Mouse (Mus musculus) lung, embryonic 16.5 days (tissue): ENCODE measurements around the gene Hat1. TPM values are rescaled to one million over a fixed set of nuclear protein-coding genes. Genes with fewer than 3 reads are reported as not detected.

Experiments
- ATAC-seq: fragments of 200-750 bp; cut with Nextera tagmentation; 2 replicates; pipeline ENCODE4 v1.8.0; 2017; ENCODE audit warnings: low read depth, mild to moderate bottlenecking, moderate library complexity
- H3K27ac ChIP-seq: fragments of 300-500 bp; sonication (generic); 2 replicates; pipeline ENCODE4 v1.5.1; 2014; ENCODE audit warnings: mild to moderate bottlenecking, control low read depth, low read length
- H3K27me3 ChIP-seq: fragments of 300-500 bp; sonication (generic); 2 replicates; pipeline ENCODE4 v1.6.1; 2014; ENCODE audit warnings: low read depth, low read length, mixed read lengths; ENCODE audit not compliant: control insufficient read depth, insufficient read depth
- H3K36me3 ChIP-seq: fragments of 300-500 bp; sonication (generic); 2 replicates; pipeline ENCODE4 v1.6.1; 2014; ENCODE audit warnings: low read length; ENCODE audit not compliant: control insufficient read depth, insufficient read depth
- H3K4me1 ChIP-seq: fragments of 300-500 bp; sonication (generic); replicated peaks from 2 replicates; pipeline ENCODE4 v1.6.1; 2014; ENCODE audit warnings: low read length, mixed read lengths; ENCODE audit not compliant: control insufficient read depth, insufficient read depth
- H3K4me2 ChIP-seq: fragments of 300-500 bp; sonication (generic); 2 replicates; pipeline ENCODE4 v1.6.1; 2014; ENCODE audit warnings: low read depth, low read length, control low read depth
- H3K4me3 ChIP-seq: fragments of 300-500 bp; sonication (generic); 2 replicates; pipeline ENCODE4 v1.5.1; 2014; ENCODE audit warnings: mild to moderate bottlenecking, low read length, control low read depth
- H3K9ac ChIP-seq: fragments of 300-500 bp; sonication (generic); 2 replicates; pipeline ENCODE4 v1.6.1; 2014; ENCODE audit warnings: low read length, control low read depth
- H3K9me3 ChIP-seq: fragments of 300-500 bp; sonication (generic); 2 replicates; pipeline ENCODE4 v1.6.1; 2016; ENCODE audit warnings: low read length; ENCODE audit not compliant: control insufficient read depth
- WGBS: fragments of 180-500 bp; shearing (Covaris S2); extraction: QIAGEN DNeasy Blood & Tissue Kit; methylation state at CpG from one replicate; pipeline ENCODE4 v1.1.7; 2014; 5-methylcytosine and 5-hydroxymethylcytosine counted together
- polyA plus RNA-seq: library from polyadenylated mRNA; unstranded; fragments of >200 nt; fragmentation: Nextera tagmentation; extraction: Ambion mirVana; gene quantifications from 2 replicates; pipeline ENCODE4 v1.2.1, GENCODE M21; 2015

The Hat1 gene
- polyA plus RNA-seq = 126 and 127 TPM in 2 replicates

DNA sequence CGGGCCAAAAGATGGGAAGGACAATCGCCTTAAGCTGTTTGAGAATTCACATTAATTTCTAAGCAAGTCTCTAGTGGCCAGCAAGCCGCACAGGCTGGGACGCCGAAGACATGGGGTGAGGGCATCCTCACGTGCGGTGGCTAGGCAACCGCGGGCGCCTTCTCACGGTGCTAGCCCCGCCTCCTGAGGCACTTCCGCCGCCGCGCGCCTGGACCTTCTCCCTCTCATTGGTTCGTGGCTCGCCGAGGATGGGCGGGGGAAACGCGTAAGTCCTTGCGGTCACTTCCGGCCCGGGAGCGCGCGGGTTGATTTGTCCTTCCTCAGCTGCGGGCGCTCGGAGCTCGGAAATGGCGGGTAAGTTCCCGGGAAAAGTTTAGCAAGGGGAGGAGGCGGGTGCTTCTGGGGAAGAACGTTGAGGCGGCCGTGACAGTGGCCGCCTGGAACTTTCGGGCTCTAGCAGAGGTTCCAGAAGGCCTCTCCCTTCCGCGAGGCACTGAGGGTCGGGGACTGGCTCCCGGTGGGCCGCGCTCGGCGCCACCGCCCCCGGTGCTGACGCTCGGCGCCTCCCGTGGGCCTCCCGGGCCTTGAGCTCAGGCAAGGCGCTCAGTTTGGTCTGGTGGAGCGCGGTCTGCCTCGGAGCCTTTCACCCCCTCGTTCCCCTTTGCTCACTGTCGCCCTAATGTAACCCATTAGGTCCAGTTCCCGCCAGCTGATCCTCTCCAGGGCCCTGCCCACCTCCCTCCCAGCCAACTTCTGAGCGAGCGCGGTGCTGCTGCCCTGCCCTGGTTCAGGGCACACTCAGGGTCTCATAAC lies at the start of gene Hat1:
Hat1 (plus strand) TSS at position 8 of the 813 bp plus-strand sequence.
- peaks cover 8% of the 10 kb centered on the region for H3K36me3 ChIP-seq
- H3K4me3 ChIP-seq = peak within 1 kb of the TSS; percentile 96
- under 1% methylated on average over 65 of the region's 66 CpGs for WGBS
- H3K27me3 ChIP-seq = no peaks in the 10 kb centered on the region
- peak within 1 kb of the TSS; percentile 85 for H3K27ac ChIP-seq
- H3K4me1 ChIP-seq = peaks cover 6% of the 10 kb centered on the region; the same call in 1 of the 2 replicates
- peak within 1 kb of the TSS; percentile 94 for H3K9ac ChIP-seq
- H3K9me3 ChIP-seq = no peaks in the 10 kb centered on the region
- peak within 1 kb of the TSS; percentile 68 for H3K4me2 ChIP-seq
- ATAC-seq = peak; percentile 100

DNA sequence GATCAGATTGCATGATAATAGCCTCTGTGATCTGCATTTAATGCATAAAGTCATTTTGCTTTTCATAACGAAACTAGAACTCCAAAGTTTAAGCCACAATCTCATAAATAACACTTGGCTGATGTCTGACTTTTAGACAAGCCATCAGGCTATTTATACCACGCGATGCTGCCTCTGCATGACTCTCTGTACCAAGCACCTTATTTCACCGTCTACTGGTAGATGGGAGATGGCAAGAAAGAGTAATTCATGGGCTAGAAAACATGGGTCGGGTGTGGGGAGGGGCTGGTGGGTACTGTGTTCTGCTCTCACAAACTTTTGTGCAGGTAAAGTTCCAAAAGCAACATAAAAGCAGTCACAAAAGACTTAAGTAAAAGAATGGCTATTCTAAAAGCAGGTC lies 48.6 kb upstream of the Hat1 start:
- H3K9ac ChIP-seq = no peak overlapping the region
- H3K4me2 ChIP-seq = no peak overlapping the region
- H3K27ac ChIP-seq = no peak overlapping the region
- 59% methylated on average over 5 of the region's 5 CpGs for WGBS
- no peaks in the 10 kb centered on the region for H3K4me1 ChIP-seq
- peaks cover 4% of the 10 kb centered on the region; the same call in 1 of the 2 replicates for H3K36me3 ChIP-seq
- no peaks in the 10 kb centered on the region for H3K27me3 ChIP-seq
- no peaks in the 10 kb centered on the region for H3K9me3 ChIP-seq
- no peak for ATAC-seq
- H3K4me3 ChIP-seq = no peak overlapping the region

DNA sequence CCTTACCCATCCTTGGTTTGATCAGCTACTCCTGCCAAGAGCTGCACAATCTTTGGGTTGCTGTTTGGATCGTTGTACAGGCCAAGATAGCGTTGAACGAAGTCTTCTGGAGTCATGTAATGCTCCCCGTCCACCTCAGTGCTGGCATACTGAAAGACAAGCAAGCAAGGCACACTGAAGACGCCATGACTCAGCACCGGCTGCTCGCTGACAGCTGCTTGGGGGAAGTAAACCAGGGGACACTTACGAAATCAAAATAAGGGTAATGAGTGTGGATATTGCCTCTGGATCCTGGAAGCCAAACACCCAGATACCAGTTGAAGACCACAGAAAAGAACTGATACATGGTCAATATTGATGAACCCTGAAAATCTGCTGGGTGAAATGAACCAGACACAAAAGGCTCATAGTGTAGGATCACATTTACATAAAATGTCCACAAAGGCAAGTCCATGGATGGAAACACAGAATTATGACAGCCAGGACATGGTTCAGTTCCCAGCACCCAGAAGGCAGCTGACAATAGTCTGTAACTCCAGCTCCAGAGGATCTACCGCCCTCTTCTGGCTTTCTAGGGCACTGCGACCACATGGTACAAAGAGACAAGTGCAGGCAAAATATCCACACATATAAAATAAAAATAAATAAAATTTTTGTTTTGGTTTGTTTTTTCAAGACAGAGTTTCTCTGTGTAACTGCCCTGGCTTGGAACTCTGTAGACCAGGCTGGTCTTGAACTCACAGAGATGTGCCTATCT lies 44.7 kb upstream of the Hat1 start:
- H3K4me3 ChIP-seq = no peak overlapping the region
- H3K36me3 ChIP-seq = peaks cover 4% of the 10 kb centered on the region; the same call in 1 of the 2 replicates
- H3K4me2 ChIP-seq = no peak overlapping the region
- no peak overlapping the region for H3K9ac ChIP-seq
- no peak overlapping the region for H3K27ac ChIP-seq
- H3K4me1 ChIP-seq = no peaks in the 10 kb centered on the region
- no peaks in the 10 kb centered on the region for H3K9me3 ChIP-seq
- WGBS = 95% methylated on average over 10 of the region's 10 CpGs
- no peaks in the 10 kb centered on the region for H3K27me3 ChIP-seq
- ATAC-seq = no peak

DNA sequence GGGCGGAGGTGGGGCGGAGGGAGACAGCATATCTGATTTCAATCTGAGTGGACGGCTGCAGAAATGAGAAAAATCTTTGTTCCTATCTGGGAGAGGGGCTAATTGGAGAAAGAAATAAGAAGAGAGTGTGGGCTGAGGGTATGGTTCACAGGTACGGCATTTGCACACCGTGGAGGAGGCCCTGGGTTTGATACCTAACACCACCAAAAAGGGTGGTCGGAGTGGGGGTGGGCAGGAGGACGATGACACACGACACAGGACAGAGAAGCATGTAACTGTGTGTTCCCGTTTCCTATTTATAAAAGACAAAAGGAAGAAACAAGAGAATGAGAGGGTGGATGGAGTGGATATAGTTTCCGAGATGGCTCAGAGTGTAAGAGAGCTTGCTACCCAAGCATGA lies 41.6 kb upstream of the Hat1 start:
- peaks cover 4% of the 10 kb centered on the region; the same call in 1 of the 2 replicates for H3K36me3 ChIP-seq
- no peak overlapping the region for H3K4me3 ChIP-seq
- no peaks in the 10 kb centered on the region for H3K9me3 ChIP-seq
- H3K4me2 ChIP-seq = no peak overlapping the region
- no peak overlapping the region for H3K9ac ChIP-seq
- H3K4me1 ChIP-seq = 0 out of 2 replicates have a peak, but pooled peaks cover 2% of the 10 kb centered on the region
- ATAC-seq = no peak
- no peak overlapping the region for H3K27ac ChIP-seq
- 85% methylated on average over 10 of the region's 10 CpGs for WGBS
- H3K27me3 ChIP-seq = no peaks in the 10 kb centered on the region

DNA sequence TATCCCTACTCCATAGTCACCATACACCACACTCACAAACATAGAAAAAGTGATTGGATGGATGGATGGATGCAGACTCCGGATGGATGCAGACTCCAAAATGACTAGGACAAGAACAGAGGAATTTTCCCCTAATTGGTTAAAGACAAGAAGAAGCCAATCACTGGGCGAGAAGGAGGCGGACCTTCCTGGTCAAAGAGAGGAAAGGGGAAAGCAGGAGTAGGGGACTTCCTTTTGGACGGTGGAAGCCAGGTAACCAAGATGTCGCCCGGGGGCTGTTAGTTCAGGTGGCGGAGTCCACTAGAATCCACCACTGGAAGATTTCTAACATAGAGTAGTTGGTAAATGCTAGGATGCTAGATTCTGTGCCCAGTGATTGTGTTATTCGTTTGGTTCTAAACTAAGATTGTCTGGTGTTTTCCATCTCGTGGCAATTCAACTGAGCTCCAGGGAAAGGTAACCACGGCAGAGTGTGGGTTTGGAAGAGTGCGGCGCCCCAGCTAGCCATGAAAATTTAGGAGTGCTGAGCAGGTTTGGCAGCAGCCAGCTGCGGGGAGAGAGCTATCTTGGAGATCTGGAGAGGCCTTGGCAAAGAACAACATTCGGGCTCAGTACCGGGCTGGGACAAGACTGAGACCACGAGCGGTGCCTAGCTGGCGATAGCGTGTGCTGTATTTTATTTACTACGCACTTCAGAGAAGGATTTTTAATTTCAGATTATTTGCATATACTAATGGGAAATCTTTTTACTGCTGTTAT lies 40.8 kb upstream of the Hat1 start:
- WGBS = 90% methylated on average over 20 of the region's 20 CpGs
- no peaks in the 10 kb centered on the region for H3K9me3 ChIP-seq
- no peak overlapping the region for H3K9ac ChIP-seq
- H3K4me2 ChIP-seq = no peak overlapping the region
- no peak overlapping the region for H3K4me3 ChIP-seq
- peaks cover 4% of the 10 kb centered on the region; the same call in 1 of the 2 replicates for H3K36me3 ChIP-seq
- H3K27ac ChIP-seq = no peak overlapping the region
- H3K27me3 ChIP-seq = no peaks in the 10 kb centered on the region
- 0 out of 2 replicates have a peak, but pooled peaks cover 2% of the 10 kb centered on the region for H3K4me1 ChIP-seq
- ATAC-seq = no peak

DNA sequence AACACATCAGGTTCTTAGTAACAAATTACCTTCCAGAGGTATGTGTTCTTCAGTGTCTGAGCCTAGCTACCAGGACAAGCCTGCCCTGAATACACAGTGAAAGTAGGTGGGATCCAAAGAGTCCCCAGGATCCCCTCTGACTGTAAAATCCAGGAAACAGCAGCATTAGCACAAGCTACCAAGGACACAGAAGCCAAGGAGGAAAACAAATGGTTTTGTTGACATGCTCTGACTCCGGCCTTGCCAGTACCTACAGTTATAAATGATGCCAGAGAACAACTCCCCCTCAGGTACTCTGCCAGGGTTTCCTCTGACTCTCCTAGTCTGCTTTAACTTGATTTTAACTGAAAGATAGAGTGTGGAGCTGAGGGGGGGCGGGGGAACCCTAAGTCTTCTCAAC lies 39.2 kb upstream of the Hat1 start:
- 61% methylated on average over 2 of the region's 2 CpGs for WGBS
- Histone ChIP-seq H3K4me1 (0 out of 2 replicates have a peak, but pooled peaks cover 2% of the 10 kb centered on the region), H3K4me2 (no peak overlapping the region), H3K9ac (no peak overlapping the region), H3K4me3 (no peak overlapping the region), H3K36me3 (no peaks in the 10 kb centered on the region), H3K27me3 (no peaks in the 10 kb centered on the region), H3K27ac (no peak overlapping the region), H3K9me3 (no peaks in the 10 kb centered on the region)
- ATAC-seq = no peak

DNA sequence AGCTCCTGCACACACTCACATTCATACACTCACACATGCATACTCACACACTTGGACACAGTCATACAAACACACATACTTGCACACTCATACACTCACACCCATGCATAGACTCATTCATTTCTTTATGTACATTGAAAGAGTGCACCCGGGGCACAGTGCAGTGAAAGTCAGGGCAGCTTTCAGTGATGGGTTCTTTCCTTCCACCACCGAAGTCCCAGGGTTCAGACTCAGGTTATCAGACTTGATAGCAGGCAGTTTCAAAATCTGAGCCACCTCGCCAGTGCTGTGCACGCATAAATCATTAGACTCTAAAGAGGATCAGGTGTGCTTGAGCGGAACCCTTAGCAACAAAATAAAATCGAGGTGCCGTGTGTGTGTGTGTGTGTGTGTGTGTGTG lies 38.6 kb upstream of the Hat1 start:
- no peak overlapping the region for H3K4me2 ChIP-seq
- H3K9ac ChIP-seq = no peak overlapping the region
- ATAC-seq = no peak
- H3K27ac ChIP-seq = no peak overlapping the region
- H3K27me3 ChIP-seq = no peaks in the 10 kb centered on the region
- no peak overlapping the region for H3K4me3 ChIP-seq
- H3K4me1 ChIP-seq = 0 out of 2 replicates have a peak, but pooled peaks cover 2% of the 10 kb centered on the region
- no peaks in the 10 kb centered on the region for H3K9me3 ChIP-seq
- no peaks in the 10 kb centered on the region for H3K36me3 ChIP-seq
- 74% methylated on average over 7 of the region's 7 CpGs for WGBS

DNA sequence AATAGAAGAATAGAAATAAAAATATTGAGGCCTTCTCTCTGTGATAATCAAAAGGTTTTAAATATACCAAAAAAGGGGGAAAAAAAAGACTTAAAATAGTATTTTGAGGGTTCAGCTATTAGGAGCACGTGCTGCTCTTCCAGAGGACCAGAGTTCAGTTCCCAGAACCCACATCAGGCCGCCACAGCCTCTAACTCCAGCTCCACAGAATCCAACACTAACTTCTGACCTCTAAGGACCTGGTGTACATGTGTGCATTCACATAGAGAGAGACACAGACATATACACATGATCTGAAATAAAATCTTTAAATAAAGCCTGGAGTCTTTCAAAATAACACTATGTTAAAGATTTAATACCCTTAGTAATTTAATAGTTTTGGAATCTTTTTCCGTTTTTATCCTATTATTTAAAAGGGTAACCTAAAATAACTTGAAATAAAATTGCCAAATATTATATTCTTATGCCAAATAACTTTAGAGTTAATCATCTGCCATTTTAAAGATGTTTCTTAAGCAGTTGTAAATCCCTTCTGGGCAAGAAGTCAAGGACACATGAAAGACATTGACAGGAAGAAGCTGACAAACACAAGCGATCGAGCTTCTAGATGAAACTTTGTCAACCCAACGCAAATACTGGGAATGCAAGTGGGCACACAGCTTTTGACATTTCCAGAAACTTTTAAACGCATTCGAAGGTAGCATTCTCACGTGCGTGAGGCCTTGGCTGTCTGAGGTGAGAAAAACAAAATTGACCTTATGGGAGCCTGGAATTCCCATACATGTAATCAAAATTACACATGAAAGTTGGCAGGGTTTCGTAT lies 37.6 kb upstream of the Hat1 start:
- WGBS = 70% methylated on average over 11 of the region's 11 CpGs

More for the DNA sequence above, 37.6 kb upstream of the Hat1 start:
- H3K4me2 ChIP-seq = no peak overlapping the region
- H3K4me1 ChIP-seq = 0 out of 2 replicates have a peak, but pooled peaks cover 2% of the 10 kb centered on the region
- no peaks in the 10 kb centered on the region for H3K27me3 ChIP-seq
- no peak for ATAC-seq
- H3K4me3 ChIP-seq = no peak overlapping the region
- H3K9ac ChIP-seq = no peak overlapping the region
- H3K27ac ChIP-seq = no peak overlapping the region
- H3K9me3 ChIP-seq = no peaks in the 10 kb centered on the region
- H3K36me3 ChIP-seq = no peaks in the 10 kb centered on the region
